Mouse (Mus musculus): Measurements from ENCODE around the gene Satb2.

DNA sequence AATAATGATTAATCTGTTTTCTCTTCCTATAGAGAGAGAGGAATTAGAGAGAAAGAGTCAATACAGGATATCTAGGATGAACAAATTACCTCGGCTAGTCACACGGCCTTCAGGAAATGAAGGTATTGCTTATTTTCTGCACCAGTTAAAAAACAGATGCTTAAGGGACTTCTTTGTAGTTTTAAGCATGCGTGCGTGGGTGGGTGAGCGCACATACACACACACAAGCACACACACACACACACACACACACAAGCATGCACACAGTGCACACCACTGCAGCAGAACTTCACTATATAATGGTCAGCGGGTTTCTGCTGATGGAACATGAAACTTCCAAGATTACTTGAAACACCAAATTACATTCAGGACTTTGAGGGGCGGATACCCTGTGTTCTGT lies 14.0 kb downstream of the Satb2 start:
- no peak for TF ChIP-seq CTCF (IDR thresholded peaks at IDR 0.05; ENCODE audit: low read depth)
- TF ChIP-seq EP300 (IDR thresholded peaks at IDR 0.05; ENCODE audit: low read depth): no peak

Measured in heart, postnatal 0 days (tissue).